Mouse (Mus musculus) liver, embryonic 14.5 days (tissue): Measurements from ENCODE around the gene Cyp2u1.

Source experiments
- CTCF ChIP-seq: IDR thresholded peaks from 2 replicates; pipeline ENCODE4 v1.5.1; 2016; ENCODE audit warnings: antibody characterized with exemption, low read depth, control low read depth
- EP300 ChIP-seq: IDR thresholded peaks from 2 replicates; pipeline ENCODE4 v1.6.1; 2016; ENCODE audit warnings: antibody characterized with exemption, low read depth

DNA sequence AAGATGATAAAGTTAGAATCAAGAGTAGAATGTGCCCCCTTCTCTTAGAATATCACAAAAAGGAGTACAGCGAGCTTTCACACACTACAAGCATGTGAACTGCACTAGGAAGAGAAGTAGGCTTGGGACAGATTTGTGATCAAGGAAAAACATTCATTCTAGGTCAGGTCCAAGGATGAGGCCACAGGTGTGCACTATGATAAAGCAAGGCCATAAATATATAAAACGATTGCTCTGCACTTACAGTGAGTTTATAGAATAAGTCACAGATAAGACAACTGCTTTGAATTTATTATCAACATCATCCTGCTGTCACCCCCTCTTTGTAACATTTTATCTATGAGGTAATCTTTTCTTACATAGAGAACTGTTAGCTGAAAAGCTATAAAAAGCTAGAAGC is 10.7 kb downstream of the Cyp2u1 start:
- no peak for TF ChIP-seq CTCF
- TF ChIP-seq EP300: no peak
